Mouse (Mus musculus) bone marrow macrophage, adult 2 months (primary cell): ENCODE data around the gene Nos1. TPM values are rescaled to one million over a fixed set of nuclear protein-coding genes. Genes with fewer than 3 reads are reported as not detected.

Experiments used
- H3K27ac ChIP-seq: 2 replicates; pipeline ENCODE4 v1.5.1; 2012; ENCODE audit warnings: low read depth, low read length; ENCODE audit not compliant: insufficient read depth
- H3K4me1 ChIP-seq: 2 replicates; pipeline ENCODE4 v1.6.1; 2012; ENCODE audit warnings: low read length; ENCODE audit not compliant: control insufficient read depth, insufficient read depth
- H3K4me3 ChIP-seq: 2 replicates; pipeline ENCODE4 v1.5.1; 2012; ENCODE audit warnings: mild to moderate bottlenecking, low read length, moderate library complexity; ENCODE audit not compliant: insufficient read depth
- CTCF ChIP-seq: IDR thresholded peaks from 2 replicates; pipeline ENCODE4 v1.5.1; 2012; ENCODE audit warnings: low read depth, mild to moderate bottlenecking, low read length, moderate library complexity
- POLR2A ChIP-seq: IDR thresholded peaks from 2 replicates; pipeline ENCODE4 v1.6.1; 2012; ENCODE audit warnings: mild to moderate bottlenecking, low read depth, low read length, borderline replicate concordance
- polyA plus RNA-seq: library from polyadenylated mRNA; stranded (reverse); fragments of >200 nt; gene quantifications from 2 replicates; pipeline ENCODE4 v1.2.4, GENCODE M21; 2012; ENCODE audit not compliant: missing spikeins, insufficient read depth, insufficient read length

The Nos1 gene
- polyA plus RNA-seq: 0.05 TPM in 1 of 2 replicates, not detected in the other

GRCm38 (mm10) chr5:117780681-117781080 lies at the start of gene Nos1:
TSS of gene Nos1 (plus strand) at chr5:117781032.
- Histone ChIP-seq H3K27ac (no peak within 1 kb of the TSS), H3K4me3 (no peak within 1 kb of the TSS), H3K4me1 (no peaks in the 10 kb centered on the region)
- TF ChIP-seq CTCF: no peak
- no peak for TF ChIP-seq POLR2A

- TF ChIP-seq CTCF: no peak
- no peak for TF ChIP-seq POLR2A
Observed at GRCm38 (mm10) chr5:117731311-117731710, 49.5 kb upstream of the Nos1 start.

GRCm38 (mm10) chr5:117744654-117745178 lies 36.1 kb upstream of the Nos1 start:
- no peak for TF ChIP-seq CTCF
- no peak for TF ChIP-seq POLR2A
- Histone ChIP-seq H3K4me3 (no peak overlapping the region), H3K4me1 (no peaks in the 10 kb centered on the region), H3K27ac (no peak overlapping the region)

More at GRCm38 (mm10) chr5:117731311-117731710, 49.5 kb upstream of the Nos1 start:
- H3K27ac ChIP-seq: no peak overlapping the region
- H3K4me3 ChIP-seq: no peak overlapping the region
- H3K4me1 ChIP-seq: no peaks in the 10 kb centered on the region

GRCm38 (mm10) chr5:117749353-117749752 lies 31.5 kb upstream of the Nos1 start:
- Histone ChIP-seq H3K27ac (no peak overlapping the region), H3K4me1 (no peaks in the 10 kb centered on the region), H3K4me3 (no peak overlapping the region)
- TF ChIP-seq POLR2A (no peak), CTCF (no peak)

GRCm38 (mm10) chr5:117757696-117758482 lies 22.9 kb upstream of the Nos1 start:
- Histone ChIP-seq H3K4me3 (no peak overlapping the region), H3K4me1 (no peaks in the 10 kb centered on the region), H3K27ac (no peak overlapping the region)
- no peak for TF ChIP-seq CTCF
- TF ChIP-seq POLR2A: no peak

- Histone ChIP-seq H3K4me1 (no peaks in the 10 kb centered on the region), H3K27ac (no peak overlapping the region), H3K4me3 (no peak overlapping the region)
- TF ChIP-seq POLR2A (no peak), CTCF (no peak)
Observed at GRCm38 (mm10) chr5:117761181-117761832, 19.5 kb upstream of the Nos1 start.

GRCm38 (mm10) chr5:117764496-117764895 lies 16.3 kb upstream of the Nos1 start:
- TF ChIP-seq POLR2A (no peak), CTCF (no peak)
- H3K4me1 ChIP-seq: no peaks in the 10 kb centered on the region
- no peak overlapping the region for H3K4me3 ChIP-seq
- no peak overlapping the region for H3K27ac ChIP-seq

- H3K4me3 ChIP-seq: no peak overlapping the region
- no peaks in the 10 kb centered on the region for H3K4me1 ChIP-seq
- TF ChIP-seq CTCF (no peak), POLR2A (no peak)
- no peak overlapping the region for H3K27ac ChIP-seq
Observed at GRCm38 (mm10) chr5:117779175-117779574, 1.7 kb upstream of the Nos1 start.

- no peak overlapping the region for H3K4me3 ChIP-seq
- no peak for TF ChIP-seq POLR2A
- TF ChIP-seq CTCF: no peak
- no peak overlapping the region for H3K27ac ChIP-seq
- no peaks in the 10 kb centered on the region for H3K4me1 ChIP-seq
Observed at GRCm38 (mm10) chr5:117781178-117781577, 346 bp downstream of the Nos1 start.

- Histone ChIP-seq H3K4me1 (no peaks in the 10 kb centered on the region), H3K27ac (no peak overlapping the region), H3K4me3 (no peak overlapping the region)
- TF ChIP-seq CTCF (no peak), POLR2A (no peak)
Observed at GRCm38 (mm10) chr5:117790071-117790470, 9.2 kb downstream of the Nos1 start.
